8 mouse cellular contexts compared by ENCODE assay signal in genomic region chr7:16046481-16047337, GRCm38 (mm10). TPM values are rescaled to one million over a fixed set of nuclear protein-coding genes. Genes with fewer than 3 reads are reported as not detected.
DNase-seq lines count a peak whose midpoint lies in the region; ATAC-seq and TF ChIP-seq lines count a peak whose summit lies in the region.

No protein-coding gene starts in this region.

- peak; percentile 55 to 61 for DNase-seq in CD8-positive naive resting alpha-beta T cell, adult 2 months (ENCODE audit: low read depth in 2 of 2, low spot score in 2 of 2)
- DNase-seq in c-Kit-positive CD71-positive TER-119-positive erythroid progenitor cells, embryonic 14.5 days (ENCODE audit: low spot score): peak; percentile 49
- peak; percentile 60 for DNase-seq in heart, postnatal 0 days (ENCODE audit: low spot score)
- peak; percentile 77 to 87 for DNase-seq in kidney, postnatal 36 days
- peak; percentile 82 for DNase-seq in liver, postnatal 0 days
- DNase-seq in testis, postnatal 10 days (ENCODE audit: low spot score): peak; percentile 80

- peak overlapping the region; percentile 97 for H3K27ac ChIP-seq in forebrain, embryonic 12.5 days
- H3K27ac ChIP-seq in heart, postnatal 0 days (ENCODE audit: low read depth): peak overlapping the region; percentile 94
- H3K27ac ChIP-seq in liver, postnatal 0 days (ENCODE audit: low read depth): peak overlapping the region; percentile 94
- H3K27ac ChIP-seq in neural tube, embryonic 13.5 days (replicated peaks): peak overlapping the region; percentile 98

- peak; percentile 24 for ATAC-seq in forebrain, embryonic 12.5 days (ENCODE audit: low FRiP score)
- ATAC-seq in heart, postnatal 0 days (ENCODE audit: insufficient read depth, low read depth): peak; percentile 26
- ATAC-seq in liver, postnatal 0 days: peak; percentile 60
- ATAC-seq in neural tube, embryonic 13.5 days (ENCODE audit: low read depth): peak; percentile 27

- TF ChIP-seq CTCF in heart, postnatal 0 days (IDR thresholded peaks at IDR 0.05; ENCODE audit: low read depth): no peak
- TF ChIP-seq CTCF in liver, postnatal 0 days (IDR thresholded peaks at IDR 0.05; ENCODE audit: low read depth): no peak

- peak overlapping the region; percentile 88 for H3K4me2 ChIP-seq in forebrain, embryonic 12.5 days
- peak overlapping the region; percentile 82 for H3K4me2 ChIP-seq in heart, postnatal 0 days (ENCODE audit: low read depth, low read length)
- H3K4me2 ChIP-seq in liver, postnatal 0 days (ENCODE audit: low read depth, low read length): peak overlapping the region; percentile 82
- peak overlapping the region; percentile 72 for H3K4me2 ChIP-seq in neural tube, embryonic 13.5 days

- H3K9me3 ChIP-seq in forebrain, embryonic 12.5 days: no peaks in the 10 kb centered on the region
- H3K9me3 ChIP-seq in heart, postnatal 0 days (replicated peaks; ENCODE audit: control insufficient read depth, low read length): no peaks in the 10 kb centered on the region
- no peaks in the 10 kb centered on the region for H3K9me3 ChIP-seq in liver, postnatal 0 days (ENCODE audit: low read length)
- no peaks in the 10 kb centered on the region for H3K9me3 ChIP-seq in neural tube, embryonic 13.5 days

- H3K4me1 ChIP-seq in forebrain, embryonic 12.5 days: peaks cover 47% of the 10 kb centered on the region
- H3K4me1 ChIP-seq in heart, postnatal 0 days (ENCODE audit: control insufficient read depth, insufficient read depth): peaks cover 43% of the 10 kb centered on the region
- peaks cover 64% of the 10 kb centered on the region for H3K4me1 ChIP-seq in liver, postnatal 0 days (ENCODE audit: insufficient read depth)
- peaks cover 61% of the 10 kb centered on the region for H3K4me1 ChIP-seq in neural tube, embryonic 13.5 days (replicated peaks)

- WGBS in forebrain, embryonic 12.5 days: under 1% methylated on average over 45 of the region's 46 CpGs
- under 1% methylated on average over 40 of the region's 46 CpGs for WGBS in heart, postnatal 0 days
- WGBS in liver, postnatal 0 days (ENCODE audit: insufficient replicate concordance): under 1% methylated on average over 45 of the region's 46 CpGs
- WGBS in neural tube, embryonic 13.5 days: under 1% methylated on average over 46 of the region's 46 CpGs

- H3K4me3 ChIP-seq in forebrain, embryonic 12.5 days (replicated peaks): peak overlapping the region; percentile 90
- H3K4me3 ChIP-seq in heart, postnatal 0 days (ENCODE audit: low read depth, low read length): peak overlapping the region; percentile 81
- peak overlapping the region; percentile 87 for H3K4me3 ChIP-seq in liver, postnatal 0 days (ENCODE audit: low read depth, low read length)
- peak overlapping the region; percentile 80 for H3K4me3 ChIP-seq in neural tube, embryonic 13.5 days

- no peaks in the 10 kb centered on the region for H3K27me3 ChIP-seq in forebrain, embryonic 12.5 days
- no peaks in the 10 kb centered on the region for H3K27me3 ChIP-seq in heart, postnatal 0 days (ENCODE audit: control insufficient read depth, insufficient read depth, low read length)
- no peaks in the 10 kb centered on the region for H3K27me3 ChIP-seq in liver, postnatal 0 days (ENCODE audit: insufficient read depth, low read length)
- H3K27me3 ChIP-seq in neural tube, embryonic 13.5 days: no peaks in the 10 kb centered on the region

- peak overlapping the region; percentile 99 for H3K9ac ChIP-seq in forebrain, embryonic 12.5 days
- H3K9ac ChIP-seq in heart, postnatal 0 days (replicated peaks; ENCODE audit: low read depth, low read length): peak overlapping the region; percentile 96
- peak overlapping the region; percentile 86 for H3K9ac ChIP-seq in liver, postnatal 0 days (replicated peaks)
- peak overlapping the region; percentile 96 for H3K9ac ChIP-seq in neural tube, embryonic 13.5 days

- no peak for TF ChIP-seq EP300 in heart, postnatal 0 days (IDR thresholded peaks at IDR 0.05; ENCODE audit: low read depth)
- TF ChIP-seq EP300 in liver, postnatal 0 days (IDR thresholded peaks at IDR 0.05; ENCODE audit: low read depth): no peak

- H3K36me3 ChIP-seq in forebrain, embryonic 12.5 days (replicated peaks): no peaks in the 10 kb centered on the region; the same call in 1 of the 2 replicates
- no peaks in the 10 kb centered on the region for H3K36me3 ChIP-seq in heart, postnatal 0 days (replicated peaks; ENCODE audit: control insufficient read depth, insufficient read depth, low read length)
- H3K36me3 ChIP-seq in liver, postnatal 0 days (replicated peaks; ENCODE audit: insufficient read depth, low read length): no peaks in the 10 kb centered on the region
- H3K36me3 ChIP-seq in neural tube, embryonic 13.5 days: no peaks in the 10 kb centered on the region

RNA-seq across cellular contexts. Expression of gene Bicra, which starts 1.0 kb away (rescaled TPM):
- polyA plus RNA-seq in forebrain, embryonic 12.5 days (2016; fragmentation: Nextera tagmentation; extraction: Ambion mirVana): 9.1 and 9.5 TPM in 2 replicates
- 2.6 and 7.2 TPM in 2 replicates for total RNA-seq in heart, postnatal 0 days (2014; rRNA removed; ENCODE audit: low replicate concordance)
- polyA plus RNA-seq in heart, postnatal 0 days (2015; fragmentation: Nextera tagmentation; extraction: Ambion mirVana): 2.0 and 2.4 TPM in 2 replicates
- 0.95 and 1.0 TPM in 2 replicates for polyA plus RNA-seq in liver, postnatal 0 days (2015; fragmentation: Nextera tagmentation; extraction: Ambion mirVana)
- 8.4 and 9.2 TPM in 2 replicates for polyA plus RNA-seq in neural tube, embryonic 13.5 days (2015; fragmentation: Nextera tagmentation; extraction: Ambion mirVana)

RNA-seq across cellular contexts. Expression of gene Zfp541, which starts 14.9 kb away (rescaled TPM):
- polyA plus RNA-seq in forebrain, embryonic 12.5 days (2016; fragmentation: Nextera tagmentation; extraction: Ambion mirVana): not detected in 2 replicates
- total RNA-seq in heart, postnatal 0 days (2014; rRNA removed; ENCODE audit: low replicate concordance): 0.54 TPM in 1 of 2 replicates, not detected in the other
- not detected in 2 replicates for polyA plus RNA-seq in heart, postnatal 0 days (2015; fragmentation: Nextera tagmentation; extraction: Ambion mirVana)
- not detected in 2 replicates for polyA plus RNA-seq in liver, postnatal 0 days (2015; fragmentation: Nextera tagmentation; extraction: Ambion mirVana)
- polyA plus RNA-seq in neural tube, embryonic 13.5 days (2015; fragmentation: Nextera tagmentation; extraction: Ambion mirVana): 0.04 and 0.10 TPM in 2 replicates

RNA-seq across cellular contexts. Expression of gene Napa, which starts 51.5 kb away (rescaled TPM):
- 150 and 156 TPM in 2 replicates for polyA plus RNA-seq in forebrain, embryonic 12.5 days (2016; fragmentation: Nextera tagmentation; extraction: Ambion mirVana)
- 259 and 452 TPM in 2 replicates for total RNA-seq in heart, postnatal 0 days (2014; rRNA removed; ENCODE audit: low replicate concordance)
- 144 and 154 TPM in 2 replicates for polyA plus RNA-seq in heart, postnatal 0 days (2015; fragmentation: Nextera tagmentation; extraction: Ambion mirVana)
- 96.6 and 105 TPM in 2 replicates for polyA plus RNA-seq in liver, postnatal 0 days (2015; fragmentation: Nextera tagmentation; extraction: Ambion mirVana)
- 235 and 247 TPM in 2 replicates for polyA plus RNA-seq in neural tube, embryonic 13.5 days (2015; fragmentation: Nextera tagmentation; extraction: Ambion mirVana)

Comparison
In these comparisons a context has a peak if more than half of its experiments do, and no peak if none do; other contexts are left out.
1. Peak in every context shown above with its lines: DNase-seq, ATAC-seq, H3K4me3 ChIP-seq and H3K27ac ChIP-seq.